Mouse (Mus musculus): ENCODE measurements at regions not wholly inside any gene's neighbourhood (a gene's known extent, or its start where the extent isn't known, plus 50 kb on each side); places are given as distances from the start of the nearest gene placed in this dataset.
A peak's percentile ranks its signal among the peaks of the same experiment; 100 is the strongest.

DNA sequence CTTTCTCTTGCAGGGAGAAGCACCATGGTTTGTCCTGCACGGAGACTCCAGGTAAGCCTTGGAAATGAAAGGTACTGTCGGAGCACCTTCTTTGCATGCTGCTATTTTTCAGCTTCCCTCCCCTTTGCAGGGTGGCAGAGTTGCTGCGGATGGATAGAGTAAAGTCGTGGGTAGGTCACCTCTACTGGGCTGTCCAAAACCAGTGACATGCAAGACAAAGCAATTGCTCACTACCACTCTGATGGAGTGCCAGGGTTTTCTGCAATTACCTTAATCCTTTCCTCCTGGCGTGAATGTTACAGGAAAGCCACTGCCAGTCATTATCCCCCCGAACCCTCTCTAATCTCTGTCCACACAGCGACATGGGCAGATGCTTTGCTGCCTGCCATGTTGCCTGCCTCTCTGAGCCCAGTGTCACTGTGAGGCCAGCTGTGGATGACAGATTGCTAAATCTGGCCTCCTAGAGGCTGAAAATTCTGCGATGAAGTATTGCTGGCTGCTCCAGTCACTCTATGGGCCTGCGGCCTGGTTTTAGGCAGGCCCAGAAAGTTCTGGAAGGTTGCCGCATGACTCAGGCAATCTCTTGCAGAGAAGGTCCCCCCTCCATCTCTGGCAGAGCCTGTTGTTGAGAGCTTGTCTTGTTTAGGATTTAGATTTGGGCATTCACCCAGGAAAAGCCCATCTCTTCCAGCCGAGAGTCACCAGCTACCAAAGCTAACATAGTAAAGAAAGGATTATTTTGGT is 54.1 kb upstream of the Sod3 start:
- 84% methylated on average over 11 of the region's 11 CpGs for WGBS
- Histone ChIP-seq H3K27me3 (no peaks in the 10 kb centered on the region), H3K36me3 (no peaks in the 10 kb centered on the region), H3K4me1 (no peaks in the 10 kb centered on the region), H3K9ac (no peak overlapping the region), H3K4me3 (no peak overlapping the region), H3K4me2 (replicated peaks) (no peak overlapping the region), H3K27ac (no peak overlapping the region), H3K9me3 (no peaks in the 10 kb centered on the region; the same call in 1 of the 2 replicates)
- ATAC-seq (ENCODE audit: low FRiP score, low read depth), result no peak

DNA sequence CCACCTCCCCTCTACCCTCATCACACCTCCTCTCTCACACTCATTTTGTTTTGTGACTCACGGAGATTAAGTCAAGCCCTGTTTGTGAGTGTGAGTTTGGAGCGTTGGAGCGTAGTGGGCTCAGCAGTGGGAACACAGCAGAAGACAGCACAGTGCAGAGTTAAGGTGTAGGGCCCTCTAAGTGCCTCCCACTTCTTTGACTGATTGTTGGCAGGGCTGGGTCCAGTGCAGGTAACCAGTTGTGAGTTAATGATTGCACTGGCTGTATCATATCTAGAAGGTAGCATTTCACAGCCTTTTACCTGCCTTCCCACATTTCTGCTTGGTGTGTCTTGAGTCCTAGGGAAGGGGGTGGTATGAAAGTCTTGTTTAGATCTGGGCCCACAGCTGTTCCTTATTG is 67.3 kb upstream of the Sod3 start:
- Histone ChIP-seq H3K9ac (no peak overlapping the region), H3K36me3 (no peaks in the 10 kb centered on the region), H3K27me3 (no peaks in the 10 kb centered on the region), H3K9me3 (no peaks in the 10 kb centered on the region), H3K4me2 (replicated peaks) (no peak overlapping the region), H3K4me3 (no peak overlapping the region), H3K27ac (no peak overlapping the region), H3K4me1 (no peaks in the 10 kb centered on the region)
- 78% methylated on average over 3 of the region's 3 CpGs for WGBS
- ATAC-seq (ENCODE audit: low FRiP score, low read depth), result no peak

DNA sequence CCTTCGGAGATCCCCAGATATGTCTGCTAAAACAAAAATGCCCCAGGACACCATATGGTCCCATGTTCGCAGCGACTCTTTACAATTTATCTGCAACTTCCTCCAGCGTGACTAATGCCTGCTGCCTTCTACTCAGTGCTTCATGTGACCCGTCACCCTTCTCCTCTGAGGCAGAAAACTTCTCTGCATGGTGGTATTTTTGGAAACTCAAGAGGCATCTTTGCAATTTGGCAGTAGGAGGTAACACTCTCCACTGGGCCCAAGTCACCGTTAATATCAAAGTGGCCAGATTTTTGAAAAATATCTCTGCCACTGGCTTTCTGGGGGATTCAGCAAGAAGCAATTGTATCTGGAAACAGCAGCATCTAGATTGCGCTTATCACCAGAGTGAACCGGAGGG is 69.1 kb upstream of the Sod3 start:
- no peaks in the 10 kb centered on the region for H3K9me3 ChIP-seq
- WGBS, result 77% methylated on average over 8 of the region's 8 CpGs
- no peaks in the 10 kb centered on the region for H3K4me1 ChIP-seq
- H3K9ac ChIP-seq, result no peak overlapping the region
- no peak overlapping the region for H3K27ac ChIP-seq
- H3K27me3 ChIP-seq, result no peaks in the 10 kb centered on the region
- no peaks in the 10 kb centered on the region for H3K36me3 ChIP-seq
- no peak overlapping the region for H3K4me3 ChIP-seq
- no peak for ATAC-seq (ENCODE audit: low FRiP score, low read depth)
- no peak overlapping the region for H3K4me2 ChIP-seq (replicated peaks)

DNA sequence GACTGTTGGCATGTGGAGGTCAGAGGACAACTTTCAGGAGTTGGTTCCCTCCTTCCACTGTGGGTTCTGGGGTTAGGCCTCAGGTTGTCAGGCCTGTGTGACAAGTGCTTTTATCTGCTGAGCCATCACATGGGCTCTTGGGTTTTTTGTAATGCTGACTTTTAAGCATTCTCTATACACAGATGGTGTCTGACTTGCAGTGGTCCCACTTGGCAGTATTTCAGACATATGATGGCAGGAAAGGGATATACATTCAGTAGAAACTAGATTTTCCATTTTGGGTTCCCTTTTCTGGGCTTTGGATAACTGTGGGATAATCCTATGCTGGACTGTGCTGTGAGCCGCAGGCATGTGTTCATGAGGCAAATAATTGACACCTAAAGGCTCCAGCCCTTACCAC is 75.3 kb upstream of the Sod3 start:
- Histone ChIP-seq H3K36me3 (no peaks in the 10 kb centered on the region), H3K27ac (no peak overlapping the region), H3K27me3 (no peaks in the 10 kb centered on the region), H3K9ac (no peak overlapping the region), H3K9me3 (no peaks in the 10 kb centered on the region), H3K4me2 (replicated peaks) (no peak overlapping the region), H3K4me3 (no peak overlapping the region), H3K4me1 (no peaks in the 10 kb centered on the region)
- WGBS, result 88% methylated on average over 1 of the region's 1 CpGs
- ATAC-seq (ENCODE audit: low FRiP score, low read depth), result no peak

DNA sequence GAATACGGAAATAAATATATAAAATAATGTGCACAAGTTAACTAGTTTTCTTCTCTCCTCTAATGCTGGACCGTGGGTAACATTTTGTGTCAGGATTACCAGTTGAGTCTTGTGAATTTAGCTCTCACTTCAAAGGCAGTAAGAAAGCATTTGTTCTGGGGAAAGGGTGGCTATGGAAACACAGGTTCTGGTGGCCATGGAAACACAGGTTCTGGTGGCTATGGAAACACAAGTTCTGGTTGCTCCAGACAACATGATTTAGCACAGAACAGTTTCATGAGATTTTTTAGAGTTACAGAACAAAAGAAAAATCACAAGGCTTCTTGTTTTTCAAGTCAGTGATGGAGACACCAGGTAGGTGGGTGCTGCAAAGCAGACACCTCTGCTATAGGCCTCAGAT is 82.7 kb upstream of the Sod3 start:
- H3K36me3 ChIP-seq, result no peaks in the 10 kb centered on the region
- H3K4me3 ChIP-seq, result no peak overlapping the region
- H3K9ac ChIP-seq, result no peak overlapping the region
- H3K27me3 ChIP-seq, result no peaks in the 10 kb centered on the region
- H3K9me3 ChIP-seq, result no peaks in the 10 kb centered on the region
- no peak overlapping the region for H3K27ac ChIP-seq
- no peak for ATAC-seq (ENCODE audit: low FRiP score, low read depth)
- WGBS, result 91% methylated on average over 2 of the region's 2 CpGs
- no peak overlapping the region for H3K4me2 ChIP-seq (replicated peaks)
- H3K4me1 ChIP-seq, result no peaks in the 10 kb centered on the region

DNA sequence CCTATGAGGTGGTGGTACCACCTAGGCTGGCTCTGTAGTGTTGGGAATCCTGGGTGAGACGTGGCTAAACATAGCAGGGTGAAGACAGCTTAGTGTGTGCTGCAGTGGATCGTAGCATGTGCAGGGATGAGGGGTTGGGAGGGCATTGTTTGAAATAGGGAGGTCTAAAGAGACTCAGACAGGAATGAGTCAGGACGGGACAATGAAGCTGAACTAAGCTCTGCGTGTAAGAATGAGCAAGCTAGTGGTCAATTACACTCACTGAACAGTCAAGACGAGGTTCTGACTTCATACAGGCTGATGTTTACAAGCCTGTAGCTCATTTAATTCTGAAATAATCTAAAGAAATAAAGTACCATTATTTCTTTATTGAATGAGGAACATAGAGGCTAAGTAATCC is 85.5 kb upstream of the Sod3 start:
- WGBS, result 85% methylated on average over 5 of the region's 5 CpGs
- Histone ChIP-seq H3K36me3 (no peaks in the 10 kb centered on the region), H3K4me2 (replicated peaks) (no peak overlapping the region), H3K9ac (no peak overlapping the region), H3K4me1 (no peaks in the 10 kb centered on the region), H3K4me3 (no peak overlapping the region), H3K27ac (no peak overlapping the region), H3K9me3 (no peaks in the 10 kb centered on the region), H3K27me3 (no peaks in the 10 kb centered on the region)
- no peak for ATAC-seq (ENCODE audit: low FRiP score, low read depth)

DNA sequence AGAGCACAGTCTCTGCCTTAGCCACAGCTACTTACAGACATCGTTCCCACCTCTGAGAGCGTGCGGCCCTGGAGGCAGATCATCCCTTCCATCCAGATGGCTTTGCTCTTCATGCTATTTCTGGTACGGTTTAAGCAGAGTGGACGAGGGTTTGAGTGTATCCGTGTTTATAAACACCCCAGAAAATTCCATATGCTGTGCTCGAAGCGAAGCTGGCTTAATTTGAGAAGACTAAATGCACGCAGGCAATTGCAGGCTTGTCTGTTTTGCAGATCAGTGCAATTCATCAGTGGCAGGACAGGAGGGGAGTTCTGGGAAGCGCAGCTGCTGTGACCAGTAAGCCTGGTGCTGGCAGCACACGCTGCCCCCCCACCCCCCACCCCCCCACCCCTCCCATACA is 72.9 kb upstream of the Dhx15 start:
- Histone ChIP-seq H3K4me2 (replicated peaks) (no peak overlapping the region), H3K4me3 (no peak overlapping the region), H3K9ac (no peak overlapping the region), H3K4me1 (no peaks in the 10 kb centered on the region), H3K27ac (no peak overlapping the region), H3K9me3 (peaks cover 4% of the 10 kb centered on the region; the same call in 1 of the 2 replicates), H3K27me3 (no peaks in the 10 kb centered on the region), H3K36me3 (no peaks in the 10 kb centered on the region)
- 70% methylated on average over 11 of the region's 11 CpGs for WGBS
- no peak for ATAC-seq (ENCODE audit: low FRiP score, low read depth)

DNA sequence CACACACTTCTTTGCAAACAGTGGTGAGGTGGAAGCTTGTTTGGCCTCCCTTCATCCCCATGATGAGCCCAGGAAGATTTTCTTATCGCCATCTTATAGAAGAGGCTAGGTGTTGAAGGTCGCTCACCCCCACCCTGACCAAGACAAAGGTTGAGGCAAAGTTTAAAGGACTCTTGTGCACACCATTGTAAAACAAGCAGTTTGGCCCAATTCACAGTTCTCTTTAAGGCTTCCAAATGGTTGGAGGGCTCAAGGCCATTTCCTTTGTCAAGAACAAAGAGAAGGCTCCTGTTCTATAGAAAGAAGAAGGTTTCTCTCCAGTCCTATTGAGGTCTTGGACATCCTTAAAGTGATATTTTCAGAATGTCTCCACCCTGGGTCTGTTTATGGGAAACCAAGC is 67.8 kb upstream of the Dhx15 start:
- Histone ChIP-seq H3K4me2 (replicated peaks) (no peak overlapping the region), H3K27ac (no peak overlapping the region), H3K9me3 (no peaks in the 10 kb centered on the region), H3K4me3 (no peak overlapping the region), H3K4me1 (0 out of 2 replicates have a peak, but pooled peaks cover 5% of the 10 kb centered on the region), H3K9ac (no peak overlapping the region), H3K36me3 (no peaks in the 10 kb centered on the region), H3K27me3 (no peaks in the 10 kb centered on the region)
- WGBS, result 89% methylated on average over 2 of the region's 2 CpGs
- no peak for ATAC-seq (ENCODE audit: low FRiP score, low read depth)

DNA sequence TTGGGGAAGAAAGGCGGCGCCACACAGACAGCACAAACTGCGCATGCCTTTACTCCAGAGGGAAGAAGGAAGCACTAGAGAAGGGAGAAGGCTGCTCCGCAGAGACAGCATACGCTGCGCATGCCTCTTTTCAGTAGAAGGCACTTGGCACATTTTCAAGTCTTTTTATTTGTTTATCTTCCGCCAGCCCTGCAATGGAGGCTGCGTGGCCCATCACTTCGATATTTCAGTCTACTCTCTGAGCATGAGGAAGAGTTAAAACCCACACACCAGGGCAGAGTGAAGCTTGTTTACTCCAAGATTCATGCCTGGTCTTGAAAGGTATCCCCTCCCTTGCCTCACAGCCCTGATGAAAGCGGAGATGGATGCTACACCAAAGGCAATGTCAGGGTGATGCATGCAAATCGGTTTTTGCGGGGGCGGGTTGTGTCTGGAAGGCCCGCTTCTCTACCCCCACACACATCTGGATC is 64.3 kb upstream of the Dhx15 start:
- Histone ChIP-seq H3K4me1 (0 out of 2 replicates have a peak, but pooled peaks cover 5% of the 10 kb centered on the region), H3K27ac (no peak overlapping the region), H3K4me2 (replicated peaks) (peak overlapping the region; percentile 27; the same call in 1 of the 2 replicates), H3K9me3 (no peaks in the 10 kb centered on the region), H3K9ac (no peak overlapping the region), H3K4me3 (no peak overlapping the region), H3K36me3 (no peaks in the 10 kb centered on the region), H3K27me3 (no peaks in the 10 kb centered on the region)
- ATAC-seq (ENCODE audit: low FRiP score, low read depth), result 0 out of 2 replicates have a peak, but pooled peaks have one; percentile 28
- WGBS, result 60% methylated on average over 14 of the region's 14 CpGs

DNA sequence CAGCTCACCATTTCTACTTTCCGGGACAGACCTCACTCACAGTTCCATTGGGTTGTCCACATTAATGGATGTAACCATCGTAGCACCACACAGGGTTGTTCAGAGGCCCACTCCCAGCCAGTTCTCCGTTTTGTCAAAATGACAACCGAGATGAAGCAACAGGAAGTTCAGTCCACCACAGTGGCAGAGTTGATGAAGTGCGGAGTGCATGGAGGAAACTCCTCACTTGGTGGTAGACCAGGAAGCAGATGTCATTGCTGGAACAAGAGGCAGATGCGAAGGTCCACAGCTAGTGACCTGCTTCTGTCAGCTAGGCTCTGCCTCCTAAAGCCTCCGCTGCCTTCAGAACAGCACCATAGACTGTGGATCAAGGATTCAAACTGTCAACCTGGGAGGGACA is 59.5 kb upstream of the Dhx15 start:
- H3K36me3 ChIP-seq, result no peaks in the 10 kb centered on the region
- no peak for ATAC-seq (ENCODE audit: low FRiP score, low read depth)
- no peak overlapping the region for H3K27ac ChIP-seq
- H3K4me1 ChIP-seq, result 0 out of 2 replicates have a peak, but pooled peaks cover 2% of the 10 kb centered on the region
- no peaks in the 10 kb centered on the region for H3K27me3 ChIP-seq
- no peak overlapping the region for H3K9ac ChIP-seq
- WGBS, result 86% methylated on average over 7 of the region's 7 CpGs
- no peak overlapping the region for H3K4me3 ChIP-seq
- H3K9me3 ChIP-seq, result no peaks in the 10 kb centered on the region
- H3K4me2 ChIP-seq (replicated peaks), result no peak overlapping the region

DNA sequence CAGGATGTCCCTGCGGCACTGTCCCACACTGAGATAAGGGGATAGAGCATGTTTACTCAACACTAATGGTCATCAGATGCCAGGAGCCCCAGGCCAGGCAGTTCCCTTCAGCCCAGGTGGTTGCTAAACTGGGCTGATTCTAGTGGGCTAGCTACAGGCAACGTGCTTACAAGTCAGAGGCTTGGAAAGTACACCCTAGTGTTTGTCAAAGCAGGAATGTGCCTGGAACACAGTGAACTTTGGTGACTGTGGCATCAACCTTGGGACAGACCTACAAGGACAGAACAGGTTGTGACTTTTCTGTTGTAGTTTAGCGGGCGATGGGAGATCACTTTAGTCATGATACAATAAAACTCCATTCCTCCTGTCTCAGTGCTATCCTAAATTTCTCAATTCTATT is 53.6 kb upstream of the Dhx15 start:
- Histone ChIP-seq H3K27ac (no peak overlapping the region), H3K9me3 (no peaks in the 10 kb centered on the region), H3K9ac (no peak overlapping the region), H3K4me2 (replicated peaks) (no peak overlapping the region), H3K4me3 (no peak overlapping the region), H3K36me3 (no peaks in the 10 kb centered on the region), H3K4me1 (no peaks in the 10 kb centered on the region), H3K27me3 (no peaks in the 10 kb centered on the region)
- WGBS, result 82% methylated on average over 4 of the region's 4 CpGs
- ATAC-seq (ENCODE audit: low FRiP score, low read depth), result no peak

DNA sequence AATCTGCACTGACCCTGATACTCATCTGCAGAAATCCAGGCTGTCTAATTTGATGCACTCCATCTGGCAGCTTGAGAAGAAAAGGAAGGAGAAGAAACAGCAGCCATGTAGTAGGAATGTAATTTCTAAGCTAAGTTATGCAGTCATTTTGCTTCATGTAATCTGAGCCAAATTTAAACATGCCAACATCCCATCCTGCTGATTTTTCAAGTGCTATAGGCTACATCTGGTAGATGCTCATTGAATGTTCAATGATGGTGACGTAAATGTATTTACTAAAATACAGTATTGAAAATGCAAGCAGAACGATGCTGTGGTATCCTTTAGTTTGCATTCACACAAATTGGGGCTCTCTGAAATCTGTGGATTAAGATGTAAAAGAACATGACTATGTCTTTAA is 52.1 kb upstream of the Dhx15 start:
- 78% methylated on average over 2 of the region's 2 CpGs for WGBS
- H3K9ac ChIP-seq, result no peak overlapping the region
- no peak overlapping the region for H3K27ac ChIP-seq
- no peaks in the 10 kb centered on the region for H3K9me3 ChIP-seq
- no peaks in the 10 kb centered on the region for H3K27me3 ChIP-seq
- no peak overlapping the region for H3K4me3 ChIP-seq
- H3K4me1 ChIP-seq, result peaks cover 10% of the 10 kb centered on the region
- ATAC-seq (ENCODE audit: low FRiP score, low read depth), result no peak
- H3K4me2 ChIP-seq (replicated peaks), result no peak overlapping the region
- no peaks in the 10 kb centered on the region for H3K36me3 ChIP-seq

DNA sequence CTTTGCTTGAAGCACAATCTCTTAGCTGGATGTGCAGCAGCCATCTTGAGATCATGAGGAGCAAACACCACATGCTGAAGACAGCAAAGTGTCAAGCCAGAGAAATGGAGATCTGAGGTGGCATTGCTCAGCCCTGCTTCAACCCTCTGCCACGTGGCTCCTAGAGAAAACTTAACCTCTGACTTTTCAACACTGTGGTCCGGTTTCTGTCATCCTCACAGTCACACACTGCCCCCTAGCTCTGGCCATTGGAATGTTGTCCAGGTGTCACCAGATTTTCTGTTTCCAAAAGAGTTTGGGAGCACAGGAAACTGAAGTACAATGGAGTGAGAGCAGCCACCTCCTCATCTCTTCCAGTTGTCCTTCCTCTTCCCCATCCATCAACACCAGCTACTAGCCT is 50.2 kb upstream of the Dhx15 start:
- H3K4me2 ChIP-seq (replicated peaks), result no peak overlapping the region
- H3K4me3 ChIP-seq, result no peak overlapping the region
- H3K9ac ChIP-seq, result no peak overlapping the region
- no peaks in the 10 kb centered on the region for H3K36me3 ChIP-seq
- no peaks in the 10 kb centered on the region for H3K27me3 ChIP-seq
- 2% methylated on average over 2 of the region's 2 CpGs for WGBS
- ATAC-seq (ENCODE audit: low FRiP score, low read depth), result no peak
- no peak overlapping the region for H3K27ac ChIP-seq
- H3K4me1 ChIP-seq, result peaks cover 13% of the 10 kb centered on the region
- 0 out of 2 replicates have a peak, but pooled peaks cover under 1% of the 10 kb centered on the region for H3K9me3 ChIP-seq
